Mouse (Mus musculus) adrenal gland, postnatal 14 days (tissue): Measurements from ENCODE around the gene Vat1. TPM values are rescaled to one million over a fixed set of nuclear protein-coding genes. Genes with fewer than 3 reads are reported as not detected.
"Not testable (repeated sequence)": the region's sequence is repeated elsewhere in the genome, so short reads cannot be mapped to it uniquely, and the experiment has no call there.

ENCODE experiments used
- DNase-seq: peaks from one replicate; pipeline ENCODE4 v3.0.0; 2021; ENCODE audit warnings: mixed read lengths
- total RNA-seq: library from RNA; stranded (reverse); gene quantifications from 2 replicates; pipeline ENCODE4 v1.2.3, GENCODE M21; 2021

Gene Vat1
- total RNA-seq, 1 experiment from 2014 or later = 74.7 TPM

- DNase-seq = not testable (repeated sequence)
These were observed 521 bp upstream of the Vat1 start for GRCm38 (mm10) chr11:101466552-101466950.

- DNase-seq = peak; percentile 83
These were observed 745 bp downstream of the Vat1 start for GRCm38 (mm10) chr11:101465101-101465868.

GRCm38 (mm10) chr11:101464211-101465100 is 1.6 kb downstream of the Vat1 start, which contains the start of gene Rnd2:
Rnd2 (plus strand) TSS chr11:101464999.
- peak; percentile 55 for DNase-seq

- no peak for DNase-seq
These were observed 3.2 kb downstream of the Vat1 start for GRCm38 (mm10) chr11:101462583-101463440.

- no peak for DNase-seq
These were observed 3.9 kb downstream of the Vat1 start for GRCm38 (mm10) chr11:101462141-101462540.

- DNase-seq = no peak
These were observed 5.7 kb downstream of the Vat1 start for GRCm38 (mm10) chr11:101460321-101460720.

GRCm38 (mm10) chr11:101459716-101460115 is 6.3 kb downstream of the Vat1 start:
- DNase-seq = peak; percentile 58

- no peak for DNase-seq
These were observed 7.8 kb downstream of the Vat1 start for GRCm38 (mm10) chr11:101458217-101458616.

GRCm38 (mm10) chr11:101457631-101458030 is 8.4 kb downstream of the Vat1 start:
- no peak for DNase-seq

GRCm38 (mm10) chr11:101455627-101456026 is 10.4 kb downstream of the Vat1 start:
- no peak for DNase-seq

- DNase-seq = no peak
These were observed 11.3 kb downstream of the Vat1 start for GRCm38 (mm10) chr11:101454702-101455101.

GRCm38 (mm10) chr11:101452093-101452774 is 13.8 kb downstream of the Vat1 start:
- no peak for DNase-seq

GRCm38 (mm10) chr11:101451536-101451935 is 14.5 kb downstream of the Vat1 start:
- DNase-seq = no peak

- no peak for DNase-seq
These were observed 15.6 kb downstream of the Vat1 start for GRCm38 (mm10) chr11:101450394-101450793.

- DNase-seq = not testable (repeated sequence)
These were observed 16.4 kb downstream of the Vat1 start for GRCm38 (mm10) chr11:101449596-101449995.

- peak; percentile 38 for DNase-seq
These were observed 17.1 kb downstream of the Vat1 start for GRCm38 (mm10) chr11:101448899-101449298.

GRCm38 (mm10) chr11:101448274-101448746 is 17.7 kb downstream of the Vat1 start, which contains the start of gene Ifi35:
Ifi35 (plus strand) TSS chr11:101448407.
- DNase-seq = peak; percentile 88

GRCm38 (mm10) chr11:101447786-101448185 is 18.2 kb downstream of the Vat1 start:
- DNase-seq = no peak

- DNase-seq = not testable (repeated sequence)
These were observed 19.2 kb downstream of the Vat1 start for GRCm38 (mm10) chr11:101446860-101447259.

- DNase-seq = no peak
These were observed 19.7 kb downstream of the Vat1 start for GRCm38 (mm10) chr11:101446319-101446718.

- no peak for DNase-seq
These were observed 23.3 kb downstream of the Vat1 start for GRCm38 (mm10) chr11:101442760-101443159.
